In the genomic region with DNA sequence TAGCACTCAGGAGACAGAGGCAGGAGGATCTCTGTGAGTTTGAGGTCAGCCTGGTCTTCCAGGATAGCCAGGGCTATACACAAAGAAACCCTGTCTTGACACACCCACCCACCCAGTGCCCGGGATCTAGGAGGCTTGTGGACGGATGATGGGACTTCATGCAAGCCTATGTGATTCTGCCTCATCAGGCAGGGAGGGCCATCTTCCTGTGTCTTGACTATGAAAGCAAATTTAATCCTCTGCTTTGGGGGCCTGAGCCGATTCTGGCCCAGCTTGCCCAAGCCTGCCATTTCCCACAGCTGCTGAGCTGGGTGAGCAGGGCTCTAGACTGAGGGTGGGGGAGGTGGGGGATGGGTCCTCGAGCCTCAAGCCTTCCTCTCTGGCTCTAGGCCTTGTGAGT, we compare ENCODE assay signal across 14 mouse cellular contexts. TPM values are rescaled to one million over a fixed set of nuclear protein-coding genes. Genes with fewer than 3 reads are reported as not detected.
A peak's percentile ranks its signal among the peaks of the same experiment; 100 is the strongest.
DNase-seq lines count a peak whose midpoint lies in the region; ATAC-seq and TF ChIP-seq lines count a peak whose summit lies in the region.
"Had no signal": no experiment of that assay in that cellular context is flagged by ENCODE, and none has a peak within 500 bp of the region (broad histone marks: within the 10 kb centered on the region; RNA-seq: fewer than 3 reads in every experiment).

No protein-coding gene starts in this region.

- H3K4me3 ChIP-seq in heart, embryonic 10.5 days = no peak overlapping the region
- no peak overlapping the region for H3K4me3 ChIP-seq in heart, embryonic 11.5 days (ENCODE audit: low read depth, low read length)
- H3K4me3 ChIP-seq in kidney, postnatal 0 days (replicated peaks; ENCODE audit: low read depth, low read length) = no peak overlapping the region
- no peak overlapping the region for H3K4me3 ChIP-seq in intestine, embryonic 16.5 days (ENCODE audit: low read length)
- H3K4me3 ChIP-seq in forebrain, embryonic 11.5 days (ENCODE audit: low read depth, low read length) = no peak overlapping the region
- H3K4me3 ChIP-seq: forebrain, embryonic 10.5 days; midbrain, embryonic 12.5 days had no signal

- TF ChIP-seq CTCF in kidney, postnatal 0 days (IDR thresholded peaks at IDR 0.05; ENCODE audit: low read depth) = no peak
- no peak for TF ChIP-seq CTCF in Patski (IDR thresholded peaks at IDR 0.05)

- CTCF ChIA-PET in Patski (lab: Charles Lee) = no interaction called here

- no peaks in the 10 kb centered on the region for H3K36me3 ChIP-seq in heart, embryonic 10.5 days
- no peaks in the 10 kb centered on the region for H3K36me3 ChIP-seq in heart, embryonic 11.5 days (ENCODE audit: control insufficient read depth, insufficient read depth, low read length)
- H3K36me3 ChIP-seq in kidney, postnatal 0 days (ENCODE audit: insufficient read depth, low read length) = no peaks in the 10 kb centered on the region
- H3K36me3 ChIP-seq in intestine, embryonic 16.5 days (ENCODE audit: control insufficient read depth, insufficient read depth, low read length) = no peaks in the 10 kb centered on the region
- no peaks in the 10 kb centered on the region for H3K36me3 ChIP-seq in forebrain, embryonic 11.5 days (ENCODE audit: control insufficient read depth, insufficient read depth, low read length)
- H3K36me3 ChIP-seq: forebrain, embryonic 10.5 days; midbrain, embryonic 12.5 days had no signal

- H3K4me1 ChIP-seq in heart, embryonic 10.5 days = peaks cover 57% of the 10 kb centered on the region
- peaks cover 27% of the 10 kb centered on the region for H3K4me1 ChIP-seq in heart, embryonic 11.5 days (ENCODE audit: control insufficient read depth, insufficient read depth, low read length)
- H3K4me1 ChIP-seq in kidney, postnatal 0 days (replicated peaks; ENCODE audit: insufficient read depth, low read length) = peaks cover 22% of the 10 kb centered on the region
- peaks cover 24% of the 10 kb centered on the region for H3K4me1 ChIP-seq in intestine, embryonic 16.5 days (ENCODE audit: control insufficient read depth, insufficient read depth, low read length)
- H3K4me1 ChIP-seq in forebrain, embryonic 11.5 days (replicated peaks; ENCODE audit: control insufficient read depth, insufficient read depth, low read length) = peaks cover 10% of the 10 kb centered on the region; the same call in 1 of the 2 replicates

- peaks cover 7% of the 10 kb centered on the region; the same call in 1 of the 2 replicates for H3K27me3 ChIP-seq in heart, embryonic 10.5 days (ENCODE audit: insufficient read depth, poor library complexity, severe bottlenecking)
- no peaks in the 10 kb centered on the region for H3K27me3 ChIP-seq in heart, embryonic 11.5 days (ENCODE audit: control insufficient read depth, insufficient read depth, low read length)
- H3K27me3 ChIP-seq in kidney, postnatal 0 days (ENCODE audit: insufficient read depth, low read length) = no peaks in the 10 kb centered on the region
- H3K27me3 ChIP-seq in Patski = no peaks in the 10 kb centered on the region
- H3K27me3 ChIP-seq in intestine, embryonic 16.5 days (replicated peaks; ENCODE audit: control insufficient read depth, insufficient read depth, low read length) = no peaks in the 10 kb centered on the region
- peaks cover 16% of the 10 kb centered on the region for H3K27me3 ChIP-seq in forebrain, embryonic 11.5 days (ENCODE audit: control insufficient read depth, insufficient read depth, low read length)

- no peak overlapping the region for H3K4me2 ChIP-seq in heart, embryonic 11.5 days
- no peak overlapping the region for H3K4me2 ChIP-seq in kidney, postnatal 0 days (ENCODE audit: low read length)
- H3K4me2 ChIP-seq in intestine, embryonic 16.5 days (ENCODE audit: low read depth, low read length) = no peak overlapping the region
- H3K4me2 ChIP-seq in forebrain, embryonic 11.5 days (ENCODE audit: low read depth, low read length, severe bottlenecking) = no peak overlapping the region
- H3K4me2 ChIP-seq: liver, embryonic 11.5 days; midbrain, embryonic 12.5 days had no signal

- H3K9ac ChIP-seq in heart, embryonic 11.5 days (ENCODE audit: low read depth, low read length) = no peak overlapping the region
- H3K9ac ChIP-seq in kidney, postnatal 0 days (ENCODE audit: low read depth, low read length) = no peak overlapping the region
- H3K9ac ChIP-seq in intestine, embryonic 16.5 days (ENCODE audit: low read depth, low read length) = peak overlapping the region; percentile 42; the same call in 1 of the 2 replicates
- H3K9ac ChIP-seq in forebrain, embryonic 11.5 days (ENCODE audit: low read length) = no peak overlapping the region
- H3K9ac ChIP-seq: midbrain, embryonic 12.5 days had no signal

- no peak for DNase-seq in heart, embryonic 10.5 days (ENCODE audit: low spot score)
- DNase-seq in kidney, postnatal 0 days (ENCODE audit: low spot score) = no peak
- DNase-seq in kidney, postnatal 4 days = no peak
- DNase-seq in Patski (ENCODE audit: low read depth, low spot score) = no peak
- no peak for DNase-seq in layer of hippocampus, adult 11-12 months (ENCODE audit: low spot score)
- DNase-seq in forebrain, embryonic 11.5 days (ENCODE audit: low spot score) = no peak
- DNase-seq: cerebellum, postnatal 14 days; spleen, adult 18-20 months had no signal

- no peak for ATAC-seq in heart, embryonic 11.5 days (replicated peaks; ENCODE audit: insufficient number of reproducible peaks, low FRiP score, low TSS enrichment)
- no peak for ATAC-seq in kidney, postnatal 0 days (replicated peaks; ENCODE audit: low FRiP score, low read depth)
- ATAC-seq in Patski = peak; percentile 13
- ATAC-seq in intestine, embryonic 16.5 days = no peak
- no peak for ATAC-seq in forebrain, embryonic 11.5 days (replicated peaks; ENCODE audit: low FRiP score)
- ATAC-seq: inflammation-experienced regulatory T-cells, adult 6 months had no signal

- WGBS in heart, embryonic 10.5 days = 73% methylated on average over 4 of the region's 4 CpGs
- whole genome bisulfite sequencing in heart, embryonic 11.5 days (ENCODE audit: insufficient replicate concordance) = 73% methylated on average over 4 of the region's 4 CpGs
- 71% methylated on average over 4 of the region's 4 CpGs for WGBS in kidney, postnatal 0 days
- 72% methylated on average over 4 of the region's 4 CpGs for WGBS in intestine, embryonic 16.5 days
- WGBS in forebrain, embryonic 11.5 days = 74% methylated on average over 4 of the region's 4 CpGs

- in situ Hi-C loops in Patski (cut with MboI; ENCODE audit: low pct_unique_long_range_greater_than_20kb) = no loop called here

- H3K9me3 ChIP-seq in heart, embryonic 10.5 days = no peaks in the 10 kb centered on the region
- H3K9me3 ChIP-seq in heart, embryonic 11.5 days (replicated peaks; ENCODE audit: control insufficient read depth, low read length) = no peaks in the 10 kb centered on the region
- no peaks in the 10 kb centered on the region for H3K9me3 ChIP-seq in kidney, postnatal 0 days (replicated peaks; ENCODE audit: low read length)
- H3K9me3 ChIP-seq in intestine, embryonic 16.5 days (ENCODE audit: control insufficient read depth, low read length) = no peaks in the 10 kb centered on the region
- no peaks in the 10 kb centered on the region for H3K9me3 ChIP-seq in forebrain, embryonic 11.5 days (ENCODE audit: control insufficient read depth, low read length)
- H3K9me3 ChIP-seq: forebrain, embryonic 10.5 days; midbrain, embryonic 12.5 days had no signal

- H3K27ac ChIP-seq in heart, embryonic 10.5 days = peak overlapping the region; percentile 49
- no peak overlapping the region for H3K27ac ChIP-seq in heart, embryonic 11.5 days (ENCODE audit: low read depth, low read length)
- peak overlapping the region; percentile 82 for H3K27ac ChIP-seq in kidney, postnatal 0 days
- H3K27ac ChIP-seq in intestine, embryonic 16.5 days (ENCODE audit: low read length) = peak overlapping the region; percentile 70; the same call in 1 of the 2 replicates
- H3K27ac ChIP-seq in forebrain, embryonic 11.5 days (ENCODE audit: low read depth, low read length) = no peak overlapping the region
- H3K27ac ChIP-seq: forebrain, embryonic 10.5 days; midbrain, embryonic 12.5 days had no signal

- POLR2A ChIA-PET in Patski (lab: Charles Lee) = interaction anchor here (0.5 kb wide), 1 partner anchor 18 kb away, joined by 4 read pairs; no protein-coding TSS in a partner anchor

RNA-seq across cellular contexts. Expression of gene Fblim1, which starts 2.0 kb away (rescaled TPM):
- polyA plus RNA-seq in heart, embryonic 10.5 days (2016; fragmentation: Nextera tagmentation; extraction: Ambion mirVana) = 61.9 and 62.7 TPM in 2 replicates
- 53.9 and 64.0 TPM in 2 replicates for polyA plus RNA-seq in heart, embryonic 11.5 days (2014; fragmentation: Nextera tagmentation; extraction: Ambion mirVana)
- polyA plus RNA-seq in kidney, postnatal 0 days (2015; fragmentation: Nextera tagmentation; extraction: Ambion mirVana) = 58.1 and 64.6 TPM in 2 replicates
- 90.1 TPM for polyA plus RNA-seq in Patski (2021)
- polyA plus RNA-seq in intestine, embryonic 16.5 days (2015; fragmentation: Nextera tagmentation; extraction: Ambion mirVana) = 63.8 and 66.2 TPM in 2 replicates
- polyA plus RNA-seq in forebrain, embryonic 11.5 days (2014; fragmentation: Nextera tagmentation; extraction: Ambion mirVana) = 21.4 and 24.8 TPM in 2 replicates

RNA-seq across cellular contexts. Expression of gene Tmem82, which starts 14.5 kb away (rescaled TPM):
- 0.96 and 2.4 TPM in 2 replicates for polyA plus RNA-seq in heart, embryonic 10.5 days (2016; fragmentation: Nextera tagmentation; extraction: Ambion mirVana)
- 0.17 and 0.30 TPM in 2 replicates for polyA plus RNA-seq in heart, embryonic 11.5 days (2014; fragmentation: Nextera tagmentation; extraction: Ambion mirVana)
- 7.7 and 9.5 TPM in 2 replicates for polyA plus RNA-seq in kidney, postnatal 0 days (2015; fragmentation: Nextera tagmentation; extraction: Ambion mirVana)
- 0.05 TPM for polyA plus RNA-seq in Patski (2021)
- polyA plus RNA-seq in intestine, embryonic 16.5 days (2015; fragmentation: Nextera tagmentation; extraction: Ambion mirVana) = 31.7 and 36.4 TPM in 2 replicates
- polyA plus RNA-seq in forebrain, embryonic 11.5 days (2014; fragmentation: Nextera tagmentation; extraction: Ambion mirVana) = 0.28 TPM in 1 of 2 replicates, not detected in the other

RNA-seq across cellular contexts. Expression of gene Slc25a34, which starts 19.7 kb away (rescaled TPM):
- 0.20 and 0.34 TPM in 2 replicates for polyA plus RNA-seq in heart, embryonic 10.5 days (2016; fragmentation: Nextera tagmentation; extraction: Ambion mirVana)
- not detected in 2 replicates for polyA plus RNA-seq in heart, embryonic 11.5 days (2014; fragmentation: Nextera tagmentation; extraction: Ambion mirVana)
- 1.9 and 2.3 TPM in 2 replicates for polyA plus RNA-seq in kidney, postnatal 0 days (2015; fragmentation: Nextera tagmentation; extraction: Ambion mirVana)
- 0.15 TPM for polyA plus RNA-seq in Patski (2021)
- polyA plus RNA-seq in intestine, embryonic 16.5 days (2015; fragmentation: Nextera tagmentation; extraction: Ambion mirVana) = 7.4 and 10.5 TPM in 2 replicates
- 0.13 TPM in 1 of 2 replicates, not detected in the other for polyA plus RNA-seq in forebrain, embryonic 11.5 days (2014; fragmentation: Nextera tagmentation; extraction: Ambion mirVana)
- polyA plus RNA-seq: forebrain, embryonic 10.5 days; liver, embryonic 11.5 days had no signal

Comparison
In these comparisons a context has a peak if more than half of its experiments do, and no peak if none do; other contexts are left out.
1. H3K27ac ChIP-seq: peak in heart, embryonic 10.5 days (single experiment), kidney, postnatal 0 days (single experiment) and intestine, embryonic 16.5 days (single experiment); none in heart, embryonic 11.5 days (single experiment) and forebrain, embryonic 11.5 days (single experiment).